Mouse (Mus musculus): ENCODE measurements around the gene Prrg2. TPM values are rescaled to one million over a fixed set of nuclear protein-coding genes. Genes with fewer than 3 reads are reported as not detected.

Prrg2 gene
- polyA plus RNA-seq, 1 experiment = 40.5 TPM

DNA sequence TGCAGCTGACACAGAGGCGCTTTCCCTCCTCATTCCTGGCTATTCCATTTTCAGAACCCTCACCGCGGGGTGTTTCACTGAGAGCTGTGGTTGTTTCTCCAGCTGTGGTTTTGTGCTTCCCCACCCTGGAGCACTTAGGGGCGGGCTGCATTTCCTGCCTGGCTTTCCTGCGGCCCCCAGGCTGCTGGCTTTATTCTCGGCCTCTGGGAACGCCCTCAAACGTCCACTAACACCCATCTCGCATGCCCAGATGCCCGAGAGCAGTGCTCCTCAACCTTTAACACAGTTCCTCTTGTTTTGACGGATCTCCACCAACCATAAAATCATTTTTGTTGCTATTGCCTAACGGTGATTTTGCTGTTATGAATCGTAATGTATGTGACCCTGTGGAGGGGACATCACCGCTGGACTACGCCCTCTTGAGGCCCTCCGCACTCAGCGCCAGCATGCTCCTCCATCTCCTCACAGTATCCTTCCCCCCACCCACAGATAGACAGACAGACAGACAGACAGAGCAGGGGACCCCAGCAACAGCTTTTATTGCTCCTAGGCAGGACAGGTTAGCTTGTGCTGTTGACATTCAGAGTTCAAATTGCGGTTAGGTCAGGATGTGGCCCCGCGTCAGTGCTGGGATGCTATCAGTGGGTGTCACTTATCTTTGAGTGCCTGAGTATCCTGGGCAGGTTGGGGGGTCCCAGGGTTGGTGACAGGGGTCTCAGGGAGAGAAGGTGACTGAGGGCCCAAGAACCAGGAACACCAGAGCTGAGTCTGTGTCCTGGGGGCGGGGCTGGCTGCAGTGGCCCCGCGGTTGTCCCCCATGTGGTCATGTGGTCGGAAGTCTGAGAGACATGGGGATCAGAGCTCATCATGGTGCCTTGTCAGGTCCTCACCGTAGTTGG lies 20.2 kb upstream of the Prrg2 start:
- Histone ChIP-seq H3K27ac (ENCODE audit: control insufficient read depth, insufficient read depth, low read length) (peak overlapping the region; percentile 52), H3K4me3 (ENCODE audit: control insufficient read depth, insufficient read depth, low read length) (peak overlapping the region; percentile 18), H3K27me3 (ENCODE audit: control insufficient read depth, insufficient read depth, low read length) (no peaks in the 10 kb centered on the region), H3K36me3 (ENCODE audit: control insufficient read depth, insufficient read depth, low read length) (no peaks in the 10 kb centered on the region), H3K4me1 (replicated peaks; ENCODE audit: control insufficient read depth, insufficient read depth, low read length) (peaks cover 27% of the 10 kb centered on the region)
- no peak for TF ChIP-seq POLR2A (IDR thresholded peaks at IDR 0.05; ENCODE audit: control insufficient read depth, extremely low read depth, insufficient read depth, low read length, poor library complexity)
- no peak for TF ChIP-seq CTCF (IDR thresholded peaks at IDR 0.05; ENCODE audit: borderline replicate concordance, control insufficient read depth, extremely low read depth, insufficient read depth, low read length, poor library complexity)
- 5% methylated on average over 25 of the region's 25 CpGs for WGBS
- DNase-seq = peak; percentile 43

DNA sequence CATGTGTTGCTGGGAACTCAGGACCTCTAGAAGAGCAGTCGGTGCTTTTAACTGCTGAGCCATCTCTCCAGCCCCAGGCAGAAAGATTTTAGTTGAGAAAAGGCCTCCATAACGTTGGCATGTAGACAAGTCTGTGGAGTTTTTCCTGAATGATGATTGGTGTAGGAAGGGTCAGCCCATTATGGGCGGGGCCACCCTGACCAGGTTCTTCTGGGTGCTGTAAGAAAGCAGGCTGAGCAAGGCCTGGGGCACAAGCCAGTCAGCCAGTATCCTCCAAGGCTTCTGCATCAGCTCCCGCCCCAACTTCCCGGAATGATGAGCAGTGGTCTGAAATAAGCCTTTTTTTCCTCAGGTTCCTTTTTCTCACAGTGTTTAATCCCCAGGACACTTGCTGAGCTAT lies 18.5 kb upstream of the Prrg2 start:
- no peak overlapping the region for H3K27ac ChIP-seq (ENCODE audit: control insufficient read depth, insufficient read depth, low read length)
- H3K36me3 ChIP-seq (ENCODE audit: control insufficient read depth, insufficient read depth, low read length) = peaks cover 9% of the 10 kb centered on the region
- peaks cover 27% of the 10 kb centered on the region for H3K4me1 ChIP-seq (replicated peaks; ENCODE audit: control insufficient read depth, insufficient read depth, low read length)
- no peak for TF ChIP-seq CTCF (IDR thresholded peaks at IDR 0.05; ENCODE audit: borderline replicate concordance, control insufficient read depth, extremely low read depth, insufficient read depth, low read length, poor library complexity)
- TF ChIP-seq POLR2A (IDR thresholded peaks at IDR 0.05; ENCODE audit: control insufficient read depth, extremely low read depth, insufficient read depth, low read length, poor library complexity) = no peak
- H3K27me3 ChIP-seq (ENCODE audit: control insufficient read depth, insufficient read depth, low read length) = no peaks in the 10 kb centered on the region
- no peak for DNase-seq
- H3K4me3 ChIP-seq (ENCODE audit: control insufficient read depth, insufficient read depth, low read length) = no peak overlapping the region
- WGBS = 87% methylated on average over 5 of the region's 5 CpGs

DNA sequence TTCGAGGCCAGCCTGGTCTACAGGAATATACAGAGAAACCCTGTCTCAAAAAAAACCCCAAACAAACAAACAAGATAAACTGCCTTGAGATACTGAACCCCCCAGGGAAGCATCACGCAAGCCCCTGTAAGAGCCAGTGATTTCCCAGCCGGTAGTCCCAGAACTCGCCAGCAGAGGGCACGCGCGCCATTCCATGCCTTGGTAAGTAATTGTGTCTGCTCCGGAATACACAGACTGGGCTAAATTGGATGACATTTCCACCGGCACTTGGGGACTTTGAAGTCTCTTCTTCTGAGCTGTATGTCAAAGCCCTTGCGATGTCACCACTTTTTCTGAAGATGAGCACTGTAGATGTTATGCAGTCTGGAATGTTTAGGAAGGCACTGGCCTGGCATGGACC lies 17.4 kb upstream of the Prrg2 start:
- TF ChIP-seq CTCF (IDR thresholded peaks at IDR 0.05; ENCODE audit: borderline replicate concordance, control insufficient read depth, extremely low read depth, insufficient read depth, low read length, poor library complexity) (peak; percentile 94), POLR2A (IDR thresholded peaks at IDR 0.05; ENCODE audit: control insufficient read depth, extremely low read depth, insufficient read depth, low read length, poor library complexity) (no peak)
- peaks cover 27% of the 10 kb centered on the region for H3K4me1 ChIP-seq (replicated peaks; ENCODE audit: control insufficient read depth, insufficient read depth, low read length)
- no peaks in the 10 kb centered on the region for H3K27me3 ChIP-seq (ENCODE audit: control insufficient read depth, insufficient read depth, low read length)
- WGBS = 2% methylated on average over 10 of the region's 10 CpGs
- H3K27ac ChIP-seq (ENCODE audit: control insufficient read depth, insufficient read depth, low read length) = no peak overlapping the region
- peak; percentile 93 for DNase-seq
- H3K36me3 ChIP-seq (ENCODE audit: control insufficient read depth, insufficient read depth, low read length) = peaks cover 13% of the 10 kb centered on the region
- H3K4me3 ChIP-seq (ENCODE audit: control insufficient read depth, insufficient read depth, low read length) = no peak overlapping the region

DNA sequence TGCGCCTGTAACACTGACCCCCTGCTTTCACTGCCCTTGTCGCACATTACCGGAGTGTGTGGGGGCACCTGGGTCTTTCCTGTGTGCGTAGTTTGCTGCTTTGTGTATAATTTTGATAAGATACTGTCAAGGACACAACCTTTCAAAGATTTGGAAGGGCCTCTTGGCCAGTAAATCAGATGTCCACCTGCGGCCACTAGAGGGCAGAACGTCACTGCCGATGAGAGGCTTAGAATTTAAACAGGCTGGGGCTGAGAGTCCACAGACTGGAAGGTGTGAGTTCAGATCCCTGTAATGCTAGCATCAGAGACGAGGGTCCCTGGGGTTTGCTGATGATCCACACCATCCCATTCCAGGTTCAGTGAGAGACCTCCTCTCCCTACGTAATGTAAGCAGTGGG lies 16.0 kb upstream of the Prrg2 start:
- Histone ChIP-seq H3K4me1 (replicated peaks; ENCODE audit: control insufficient read depth, insufficient read depth, low read length) (peaks cover 25% of the 10 kb centered on the region), H3K4me3 (ENCODE audit: control insufficient read depth, insufficient read depth, low read length) (no peak overlapping the region), H3K36me3 (ENCODE audit: control insufficient read depth, insufficient read depth, low read length) (peaks cover 15% of the 10 kb centered on the region), H3K27ac (ENCODE audit: control insufficient read depth, insufficient read depth, low read length) (no peak overlapping the region), H3K27me3 (ENCODE audit: control insufficient read depth, insufficient read depth, low read length) (no peaks in the 10 kb centered on the region)
- 51% methylated on average over 9 of the region's 9 CpGs for WGBS
- TF ChIP-seq POLR2A (IDR thresholded peaks at IDR 0.05; ENCODE audit: control insufficient read depth, extremely low read depth, insufficient read depth, low read length, poor library complexity) (no peak), CTCF (IDR thresholded peaks at IDR 0.05; ENCODE audit: borderline replicate concordance, control insufficient read depth, extremely low read depth, insufficient read depth, low read length, poor library complexity) (peak; percentile 53; the same call in 1 of the 2 replicates)
- DNase-seq = peak; percentile 75

DNA sequence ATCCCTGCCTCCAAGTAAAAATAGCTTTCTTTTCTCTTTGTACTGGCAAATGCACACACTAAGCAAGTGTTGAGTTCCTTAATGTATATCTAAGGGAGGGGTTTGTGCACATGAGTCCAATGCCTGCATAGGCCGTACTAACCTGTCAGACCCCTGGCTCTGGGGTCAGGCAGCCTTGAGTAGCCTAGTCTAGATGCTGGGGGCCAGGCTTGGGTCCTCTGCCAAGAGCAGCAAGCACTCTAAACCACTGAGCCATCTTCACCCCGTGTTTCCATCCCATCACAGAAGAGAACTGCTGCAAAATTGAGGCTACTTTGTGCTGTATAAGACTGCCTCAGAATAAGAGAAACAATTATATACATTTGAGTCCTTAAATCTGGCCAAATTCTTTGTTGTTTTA lies 15.4 kb upstream of the Prrg2 start:
- no peak overlapping the region for H3K4me3 ChIP-seq (ENCODE audit: control insufficient read depth, insufficient read depth, low read length)
- no peak overlapping the region for H3K27ac ChIP-seq (ENCODE audit: control insufficient read depth, insufficient read depth, low read length)
- H3K36me3 ChIP-seq (ENCODE audit: control insufficient read depth, insufficient read depth, low read length) = peaks cover 15% of the 10 kb centered on the region
- DNase-seq = no peak
- H3K27me3 ChIP-seq (ENCODE audit: control insufficient read depth, insufficient read depth, low read length) = no peaks in the 10 kb centered on the region
- TF ChIP-seq CTCF (IDR thresholded peaks at IDR 0.05; ENCODE audit: borderline replicate concordance, control insufficient read depth, extremely low read depth, insufficient read depth, low read length, poor library complexity) (no peak), POLR2A (IDR thresholded peaks at IDR 0.05; ENCODE audit: control insufficient read depth, extremely low read depth, insufficient read depth, low read length, poor library complexity) (no peak)
- H3K4me1 ChIP-seq (replicated peaks; ENCODE audit: control insufficient read depth, insufficient read depth, low read length) = peaks cover 18% of the 10 kb centered on the region
- WGBS = 94% methylated on average over 2 of the region's 2 CpGs

DNA sequence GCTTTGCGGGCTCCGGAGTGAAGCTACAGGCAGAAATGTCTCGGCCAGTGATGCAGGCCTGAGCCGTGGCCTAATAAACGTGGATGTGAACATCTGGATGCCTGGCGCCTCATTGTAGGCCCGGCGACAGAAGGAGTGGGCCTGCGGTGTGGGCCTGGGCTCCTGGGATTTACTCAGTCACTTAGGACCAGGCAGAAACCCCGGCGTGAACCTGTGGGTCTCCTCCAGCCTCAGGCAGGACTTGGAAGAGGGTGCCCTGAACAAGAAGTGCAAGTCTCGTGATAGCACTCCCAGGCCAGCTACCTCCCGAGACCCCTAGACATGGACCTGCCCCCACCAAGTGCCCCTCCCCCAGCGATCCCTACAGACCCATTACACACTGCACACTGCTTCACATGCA lies 14.8 kb upstream of the Prrg2 start:
- H3K4me1 ChIP-seq (replicated peaks; ENCODE audit: control insufficient read depth, insufficient read depth, low read length) = peaks cover 13% of the 10 kb centered on the region
- no peak overlapping the region for H3K4me3 ChIP-seq (ENCODE audit: control insufficient read depth, insufficient read depth, low read length)
- no peak for DNase-seq
- TF ChIP-seq POLR2A (IDR thresholded peaks at IDR 0.05; ENCODE audit: control insufficient read depth, extremely low read depth, insufficient read depth, low read length, poor library complexity) = no peak
- TF ChIP-seq CTCF (IDR thresholded peaks at IDR 0.05; ENCODE audit: borderline replicate concordance, control insufficient read depth, extremely low read depth, insufficient read depth, low read length, poor library complexity) = no peak
- H3K27ac ChIP-seq (ENCODE audit: control insufficient read depth, insufficient read depth, low read length) = no peak overlapping the region
- peaks cover 15% of the 10 kb centered on the region for H3K36me3 ChIP-seq (ENCODE audit: control insufficient read depth, insufficient read depth, low read length)
- H3K27me3 ChIP-seq (ENCODE audit: control insufficient read depth, insufficient read depth, low read length) = no peaks in the 10 kb centered on the region
- WGBS = 97% methylated on average over 14 of the region's 14 CpGs

All from thymus, adult 2 months (tissue).